Comparison of ENCODE assay signal across 23 mouse cellular contexts in genomic region chr19:45535214-45535735, GRCm38 (mm10). TPM values are rescaled to one million over a fixed set of nuclear protein-coding genes. Genes with fewer than 3 reads are reported as not detected.
DNase-seq lines count a peak whose midpoint lies in the region; ATAC-seq and TF ChIP-seq lines count a peak whose summit lies in the region.
"Had no signal": no experiment of that assay in that cellular context is flagged by ENCODE, and none has a peak within 500 bp of the region (broad histone marks: within the 10 kb centered on the region; RNA-seq: fewer than 3 reads in every experiment).

No protein-coding gene starts in this region.

- no peak for TF ChIP-seq CTCF in gastrocnemius, adult 2 months (IDR thresholded peaks at IDR 0.05)

- H3K36me3 ChIP-seq in hindbrain, embryonic 13.5 days = peaks cover 11% of the 10 kb centered on the region
- H3K36me3 ChIP-seq in hindbrain, embryonic 12.5 days = 0 out of 2 replicates have a peak, but pooled peaks cover 3% of the 10 kb centered on the region
- H3K36me3 ChIP-seq in neural tube, embryonic 11.5 days (ENCODE audit: control insufficient read depth, insufficient read depth, low read length) = no peaks in the 10 kb centered on the region; the same call in 1 of the 2 replicates
- peaks cover 7% of the 10 kb centered on the region; the same call in 1 of the 2 replicates for H3K36me3 ChIP-seq in neural tube, embryonic 15.5 days
- H3K36me3 ChIP-seq: heart, embryonic 12.5 days; heart, embryonic 15.5 days; hindbrain, embryonic 15.5 days had no signal

- intact Hi-C loops in gastrocnemius, adult 2 months (cut with DNase I) = no loop called here

- 76% methylated on average over 8 of the region's 8 CpGs for WGBS in hindbrain, embryonic 13.5 days
- WGBS in hindbrain, embryonic 12.5 days = 80% methylated on average over 8 of the region's 8 CpGs
- WGBS in neural tube, embryonic 11.5 days = 57% methylated on average over 8 of the region's 8 CpGs
- WGBS in neural tube, embryonic 15.5 days = 47% methylated on average over 8 of the region's 8 CpGs

- DNase-seq in adrenal gland, adult (ENCODE audit: inconsistent age in 2 of 2, low spot score in 1 of 2) = peak; percentile 51 to 67
- DNase-seq in adrenal gland, adult 2 months = no peak
- DNase-seq in neural tube, embryonic 11.5 days (ENCODE audit: low spot score) = no peak
- no peak for DNase-seq in neural tube, embryonic 10.5 days (ENCODE audit: extremely low spot score, low spot score)
- DNase-seq in gastrocnemius, adult 2 months = no peak
- DNase-seq: cerebellum, adult 2 months; cerebellum, adult 9-11 months; cerebellum, postnatal 25 days; gastrocnemius, postnatal 14 days; heart, postnatal 10 days; heart, postnatal 36 days had no signal

- peaks cover 38% of the 10 kb centered on the region for H3K4me1 ChIP-seq in hindbrain, embryonic 13.5 days (replicated peaks)
- H3K4me1 ChIP-seq in hindbrain, embryonic 12.5 days = peaks cover 14% of the 10 kb centered on the region
- peaks cover 8% of the 10 kb centered on the region for H3K4me1 ChIP-seq in neural tube, embryonic 11.5 days (ENCODE audit: control insufficient read depth, insufficient read depth, low read length)
- H3K4me1 ChIP-seq in neural tube, embryonic 15.5 days = peaks cover 44% of the 10 kb centered on the region
- H3K4me1 ChIP-seq: embryonic facial prominence, embryonic 12.5 days; embryonic facial prominence, embryonic 15.5 days had no signal

- no peak overlapping the region for H3K9ac ChIP-seq in hindbrain, embryonic 13.5 days
- H3K9ac ChIP-seq in hindbrain, embryonic 12.5 days = no peak overlapping the region
- H3K9ac ChIP-seq in neural tube, embryonic 11.5 days (ENCODE audit: low read length) = no peak overlapping the region
- no peak overlapping the region for H3K9ac ChIP-seq in neural tube, embryonic 15.5 days (replicated peaks)
- H3K9ac ChIP-seq: embryonic facial prominence, embryonic 12.5 days; embryonic facial prominence, embryonic 15.5 days; forebrain, embryonic 12.5 days; heart, embryonic 12.5 days; heart, embryonic 15.5 days; hindbrain, embryonic 15.5 days had no signal

- no peak overlapping the region for H3K4me2 ChIP-seq in hindbrain, embryonic 13.5 days
- no peak overlapping the region for H3K4me2 ChIP-seq in hindbrain, embryonic 12.5 days (replicated peaks)
- H3K4me2 ChIP-seq in neural tube, embryonic 11.5 days (ENCODE audit: low read depth) = no peak overlapping the region
- no peak overlapping the region for H3K4me2 ChIP-seq in neural tube, embryonic 15.5 days
- H3K4me2 ChIP-seq: embryonic facial prominence, embryonic 12.5 days; embryonic facial prominence, embryonic 15.5 days; forebrain, embryonic 12.5 days; heart, embryonic 12.5 days; heart, embryonic 15.5 days; hindbrain, embryonic 15.5 days had no signal

- no peaks in the 10 kb centered on the region for H3K9me3 ChIP-seq in hindbrain, embryonic 13.5 days
- H3K9me3 ChIP-seq in hindbrain, embryonic 12.5 days (replicated peaks) = no peaks in the 10 kb centered on the region
- H3K9me3 ChIP-seq in neural tube, embryonic 11.5 days (ENCODE audit: control insufficient read depth, low read length) = no peaks in the 10 kb centered on the region
- no peaks in the 10 kb centered on the region for H3K9me3 ChIP-seq in neural tube, embryonic 15.5 days (replicated peaks)
- H3K9me3 ChIP-seq: embryonic facial prominence, embryonic 12.5 days; embryonic facial prominence, embryonic 15.5 days; forebrain, embryonic 12.5 days; heart, embryonic 12.5 days; heart, embryonic 15.5 days; hindbrain, embryonic 10.5 days; hindbrain, embryonic 15.5 days had no signal

- H3K27ac ChIP-seq in hindbrain, embryonic 13.5 days = peak overlapping the region; percentile 73
- no peak overlapping the region for H3K27ac ChIP-seq in hindbrain, embryonic 12.5 days
- H3K27ac ChIP-seq in neural tube, embryonic 11.5 days (ENCODE audit: low read depth, low read length) = no peak overlapping the region
- H3K27ac ChIP-seq in neural tube, embryonic 15.5 days (replicated peaks) = peak overlapping the region; percentile 14; the same call in 1 of the 2 replicates
- H3K27ac ChIP-seq in gastrocnemius, adult 2 months = no peak overlapping the region
- H3K27ac ChIP-seq: embryonic facial prominence, embryonic 12.5 days; embryonic facial prominence, embryonic 15.5 days; forebrain, embryonic 12.5 days; heart, embryonic 15.5 days; hindbrain, embryonic 10.5 days had no signal

- H3K4me3 ChIP-seq in hindbrain, embryonic 13.5 days = no peak overlapping the region
- H3K4me3 ChIP-seq in hindbrain, embryonic 12.5 days = no peak overlapping the region
- no peak overlapping the region for H3K4me3 ChIP-seq in neural tube, embryonic 11.5 days (ENCODE audit: low read depth, low read length)
- H3K4me3 ChIP-seq in neural tube, embryonic 15.5 days (replicated peaks) = no peak overlapping the region
- no peak overlapping the region for H3K4me3 ChIP-seq in gastrocnemius, adult 2 months
- H3K4me3 ChIP-seq: embryonic facial prominence, embryonic 12.5 days; embryonic facial prominence, embryonic 15.5 days; forebrain, embryonic 12.5 days; heart, embryonic 12.5 days; heart, embryonic 15.5 days; hindbrain, embryonic 10.5 days; hindbrain, embryonic 15.5 days had no signal

- H3K27me3 ChIP-seq in hindbrain, embryonic 13.5 days = peaks cover 18% of the 10 kb centered on the region; the same call in 1 of the 2 replicates
- peaks cover 21% of the 10 kb centered on the region for H3K27me3 ChIP-seq in hindbrain, embryonic 12.5 days
- H3K27me3 ChIP-seq in neural tube, embryonic 11.5 days (ENCODE audit: control insufficient read depth, insufficient read depth, low read length) = peaks cover 5% of the 10 kb centered on the region; the same call in 1 of the 2 replicates
- no peaks in the 10 kb centered on the region for H3K27me3 ChIP-seq in neural tube, embryonic 15.5 days (replicated peaks)
- H3K27me3 ChIP-seq: hindbrain, embryonic 15.5 days had no signal

- ATAC-seq in hindbrain, embryonic 13.5 days (ENCODE audit: low FRiP score) = 0 out of 2 replicates have a peak, but pooled peaks have one; percentile 25
- no peak for ATAC-seq in hindbrain, embryonic 12.5 days (ENCODE audit: low FRiP score)
- peak; percentile 45; the same call in 1 of the 2 replicates for ATAC-seq in neural tube, embryonic 11.5 days (ENCODE audit: insufficient read depth, low FRiP score, low TSS enrichment)
- no peak for ATAC-seq in neural tube, embryonic 15.5 days (ENCODE audit: low FRiP score)
- ATAC-seq: forebrain, embryonic 16.5 days; Patski had no signal

RNA-seq across cellular contexts. Expression of gene Poll, which starts 25.1 kb away (rescaled TPM):
- total RNA-seq in adrenal gland, adult 2 months (2021) = 10 to 100 TPM; 10.3 to 14.9 TPM
- 11.3 and 11.9 TPM in 2 replicates for polyA plus RNA-seq in adrenal gland, adult 2 months (2012; rRNA removed)
- polyA plus RNA-seq in hindbrain, embryonic 13.5 days (2015; fragmentation: Nextera tagmentation; extraction: Ambion mirVana) = 13.5 and 14.6 TPM in 2 replicates
- polyA plus RNA-seq in hindbrain, embryonic 12.5 days (2016; fragmentation: Nextera tagmentation; extraction: Ambion mirVana) = 14.9 and 16.5 TPM in 2 replicates
- 15.6 and 18.5 TPM in 2 replicates for polyA plus RNA-seq in neural tube, embryonic 11.5 days (2014; fragmentation: Nextera tagmentation; extraction: Ambion mirVana)
- 11.0 and 11.6 TPM in 2 replicates for polyA plus RNA-seq in neural tube, embryonic 15.5 days (2015; fragmentation: Nextera tagmentation; extraction: Ambion mirVana)
- 10 to 100 TPM; 13.5 to 16.0 TPM for total RNA-seq in gastrocnemius, adult 2 months (2021)

RNA-seq across cellular contexts. Expression of gene Gm17018, which starts 25.1 kb away (rescaled TPM):
- total RNA-seq in adrenal gland, adult 2 months (2021) = 10 to 100 TPM; 29.0 to 38.0 TPM
- 0.98 and 2.1 TPM in 2 replicates for polyA plus RNA-seq in adrenal gland, adult 2 months (2012; rRNA removed)
- 61.8 and 73.4 TPM in 2 replicates for polyA plus RNA-seq in hindbrain, embryonic 13.5 days (2015; fragmentation: Nextera tagmentation; extraction: Ambion mirVana)
- polyA plus RNA-seq in hindbrain, embryonic 12.5 days (2016; fragmentation: Nextera tagmentation; extraction: Ambion mirVana) = 56.1 and 63.0 TPM in 2 replicates
- polyA plus RNA-seq in neural tube, embryonic 11.5 days (2014; fragmentation: Nextera tagmentation; extraction: Ambion mirVana) = 50.7 and 56.5 TPM in 2 replicates
- polyA plus RNA-seq in neural tube, embryonic 15.5 days (2015; fragmentation: Nextera tagmentation; extraction: Ambion mirVana) = 76.7 and 80.3 TPM in 2 replicates
- 10 to 100 TPM; 19.5 to 19.6 TPM for total RNA-seq in gastrocnemius, adult 2 months (2021)

Comparison
In these comparisons a context has a peak if more than half of its experiments do, and no peak if none do; other contexts are left out.
1. DNase-seq: peak in adrenal gland, adult (2 of 2); none in adrenal gland, adult 2 months (single experiment), neural tube, embryonic 11.5 days (single experiment), neural tube, embryonic 10.5 days (single experiment) and gastrocnemius, adult 2 months (single experiment).
2. ATAC-seq: peak in hindbrain, embryonic 13.5 days (single experiment) and neural tube, embryonic 11.5 days (single experiment); none in hindbrain, embryonic 12.5 days (single experiment) and neural tube, embryonic 15.5 days (single experiment).
3. H3K27ac ChIP-seq: peak in hindbrain, embryonic 13.5 days (single experiment) and neural tube, embryonic 15.5 days (single experiment); none in hindbrain, embryonic 12.5 days (single experiment), neural tube, embryonic 11.5 days (single experiment) and gastrocnemius, adult 2 months (single experiment).
4. RNA of gene Gm17018, which starts 25.1 kb away (polyA plus RNA-seq): 76.7 to 80.3 TPM in neural tube, embryonic 15.5 days, 61.8 to 73.4 TPM in hindbrain, embryonic 13.5 days, 56.1 to 63.0 TPM in hindbrain, embryonic 12.5 days and 50.7 to 56.5 TPM in neural tube, embryonic 11.5 days; 0.98 to 2.1 TPM in adrenal gland, adult 2 months; every median in the first group is over 10 times any median in the second.